Mouse (Mus musculus): ENCODE data around the gene Plekha8. TPM values are rescaled to one million over a fixed set of nuclear protein-coding genes. Genes with fewer than 3 reads are reported as not detected.
A peak's percentile ranks its signal among the peaks of the same experiment; 100 is the strongest.

Plekha8 gene
- 10 to 100 TPM in 13 of 26 experiments, 1 to 10 TPM in 13; 2.4 to 34.5 (median 9.9) TPM for total RNA-seq (2018; cell fraction: chromatin; rRNA removed)
- total RNA-seq (2018; cell fraction: cytosol; rRNA removed): 10 to 100 TPM in 13 of 26 experiments, 1 to 10 TPM in 13; 7.7 to 22.5 (median 10.8) TPM
- total RNA-seq (2018; cell fraction: nucleus; rRNA removed): 10 to 100 TPM in 11 of 26 experiments, 1 to 10 TPM in 15; 2.6 to 23.5 (median 9.0) TPM
- 7.8 to 19.4 TPM (median 10.7 TPM) in 3 replicates for polyA plus RNA-seq (2018)

GRCm38 (mm10) chr6:54594469-54595329 is at the start of gene Plekha8:
Gene Plekha8, plus strand, starts transcription at chr6:54595111.
- Histone ChIP-seq H3K27ac (no peak within 1 kb of the TSS), H3K36me3 (ENCODE audit: inconsistent target) (no peaks in the 10 kb centered on the region), H3K4me3 (ENCODE audit: inconsistent target) (peak within 1 kb of the TSS; percentile 46), H3K79me2 (ENCODE audit: inconsistent target) (peaks cover 3% of the 10 kb centered on the region; the same call in 1 of the 2 replicates)
- 1% methylated on average over 39 of the region's 49 CpGs for WGBS (ENCODE audit: missing documents)

- 65% methylated on average over 13 of the region's 13 CpGs for WGBS (ENCODE audit: missing documents)
- H3K4me3 ChIP-seq (ENCODE audit: inconsistent target): no peak overlapping the region
- H3K36me3 ChIP-seq (ENCODE audit: inconsistent target): no peaks in the 10 kb centered on the region
- H3K27ac ChIP-seq: no peak overlapping the region
- no peaks in the 10 kb centered on the region for H3K79me2 ChIP-seq (ENCODE audit: inconsistent target)
These were observed 46.4 kb upstream of the Plekha8 start for GRCm38 (mm10) chr6:54548314-54549019.

GRCm38 (mm10) chr6:54549311-54549710 is 45.6 kb upstream of the Plekha8 start:
- 90% methylated on average over 4 of the region's 4 CpGs for WGBS (ENCODE audit: missing documents)
- Histone ChIP-seq H3K79me2 (ENCODE audit: inconsistent target) (no peaks in the 10 kb centered on the region), H3K27ac (no peak overlapping the region), H3K4me3 (ENCODE audit: inconsistent target) (no peak overlapping the region), H3K36me3 (ENCODE audit: inconsistent target) (no peaks in the 10 kb centered on the region)

- 92% methylated on average over 5 of the region's 7 CpGs for WGBS (ENCODE audit: missing documents)
- H3K27ac ChIP-seq: no peak overlapping the region
- H3K4me3 ChIP-seq (ENCODE audit: inconsistent target): no peak overlapping the region
- H3K79me2 ChIP-seq (ENCODE audit: inconsistent target): no peaks in the 10 kb centered on the region
- H3K36me3 ChIP-seq (ENCODE audit: inconsistent target): no peaks in the 10 kb centered on the region
These were observed 44.0 kb upstream of the Plekha8 start for GRCm38 (mm10) chr6:54550801-54551323.

- Histone ChIP-seq H3K27ac (no peak overlapping the region), H3K79me2 (ENCODE audit: inconsistent target) (no peaks in the 10 kb centered on the region), H3K4me3 (ENCODE audit: inconsistent target) (no peak overlapping the region), H3K36me3 (ENCODE audit: inconsistent target) (no peaks in the 10 kb centered on the region)
- 91% methylated on average over 9 of the region's 9 CpGs for WGBS (ENCODE audit: missing documents)
These were observed 42.0 kb upstream of the Plekha8 start for GRCm38 (mm10) chr6:54552721-54553413.

GRCm38 (mm10) chr6:54553632-54554031 is 41.3 kb upstream of the Plekha8 start:
- WGBS (ENCODE audit: missing documents): 73% methylated on average over 2 of the region's 2 CpGs
- Histone ChIP-seq H3K27ac (no peak overlapping the region), H3K79me2 (ENCODE audit: inconsistent target) (no peaks in the 10 kb centered on the region), H3K4me3 (ENCODE audit: inconsistent target) (no peak overlapping the region), H3K36me3 (ENCODE audit: inconsistent target) (no peaks in the 10 kb centered on the region)

- no peak overlapping the region for H3K4me3 ChIP-seq (ENCODE audit: inconsistent target)
- H3K27ac ChIP-seq: no peak overlapping the region
- H3K79me2 ChIP-seq (ENCODE audit: inconsistent target): no peaks in the 10 kb centered on the region
- no peaks in the 10 kb centered on the region for H3K36me3 ChIP-seq (ENCODE audit: inconsistent target)
- 81% methylated on average over 7 of the region's 8 CpGs for WGBS (ENCODE audit: missing documents)
These were observed 40.4 kb upstream of the Plekha8 start for GRCm38 (mm10) chr6:54554341-54555110.

GRCm38 (mm10) chr6:54555816-54556215 is 39.1 kb upstream of the Plekha8 start:
- Histone ChIP-seq H3K36me3 (ENCODE audit: inconsistent target) (no peaks in the 10 kb centered on the region), H3K27ac (no peak overlapping the region), H3K4me3 (ENCODE audit: inconsistent target) (no peak overlapping the region), H3K79me2 (ENCODE audit: inconsistent target) (no peaks in the 10 kb centered on the region)
- WGBS (ENCODE audit: missing documents): 100% methylated on average over 1 of the region's 1 CpGs

GRCm38 (mm10) chr6:54557671-54558070 is 37.2 kb upstream of the Plekha8 start:
- Histone ChIP-seq H3K79me2 (ENCODE audit: inconsistent target) (no peaks in the 10 kb centered on the region), H3K36me3 (ENCODE audit: inconsistent target) (no peaks in the 10 kb centered on the region), H3K4me3 (ENCODE audit: inconsistent target) (no peak overlapping the region), H3K27ac (no peak overlapping the region)
- 94% methylated on average over 7 of the region's 7 CpGs for WGBS (ENCODE audit: missing documents)

GRCm38 (mm10) chr6:54558466-54558865 is 36.4 kb upstream of the Plekha8 start:
- Histone ChIP-seq H3K36me3 (ENCODE audit: inconsistent target) (no peaks in the 10 kb centered on the region), H3K27ac (no peak overlapping the region), H3K4me3 (ENCODE audit: inconsistent target) (no peak overlapping the region), H3K79me2 (ENCODE audit: inconsistent target) (no peaks in the 10 kb centered on the region)
- WGBS (ENCODE audit: missing documents): 95% methylated on average over 7 of the region's 7 CpGs

- H3K4me3 ChIP-seq (ENCODE audit: inconsistent target): no peak overlapping the region
- no peak overlapping the region for H3K27ac ChIP-seq
- 96% methylated on average over 14 of the region's 17 CpGs for WGBS (ENCODE audit: missing documents)
- H3K36me3 ChIP-seq (ENCODE audit: inconsistent target): no peaks in the 10 kb centered on the region
- no peaks in the 10 kb centered on the region for H3K79me2 ChIP-seq (ENCODE audit: inconsistent target)
These were observed 32.7 kb upstream of the Plekha8 start for GRCm38 (mm10) chr6:54562018-54562809.

- Histone ChIP-seq H3K36me3 (ENCODE audit: inconsistent target) (no peaks in the 10 kb centered on the region), H3K4me3 (ENCODE audit: inconsistent target) (no peak overlapping the region), H3K79me2 (ENCODE audit: inconsistent target) (no peaks in the 10 kb centered on the region), H3K27ac (no peak overlapping the region)
- WGBS (ENCODE audit: missing documents): 97% methylated on average over 4 of the region's 4 CpGs
These were observed 31.4 kb upstream of the Plekha8 start for GRCm38 (mm10) chr6:54563561-54563960.

- WGBS (ENCODE audit: missing documents): 54% methylated on average over 9 of the region's 9 CpGs
- Histone ChIP-seq H3K4me3 (ENCODE audit: inconsistent target) (no peak overlapping the region), H3K36me3 (ENCODE audit: inconsistent target) (no peaks in the 10 kb centered on the region), H3K79me2 (ENCODE audit: inconsistent target) (no peaks in the 10 kb centered on the region), H3K27ac (no peak overlapping the region)
These were observed 30.4 kb upstream of the Plekha8 start for GRCm38 (mm10) chr6:54564506-54564991.
